Mouse (Mus musculus): ENCODE measurements around the gene Ifna15.

Gene Ifna15

DNA sequence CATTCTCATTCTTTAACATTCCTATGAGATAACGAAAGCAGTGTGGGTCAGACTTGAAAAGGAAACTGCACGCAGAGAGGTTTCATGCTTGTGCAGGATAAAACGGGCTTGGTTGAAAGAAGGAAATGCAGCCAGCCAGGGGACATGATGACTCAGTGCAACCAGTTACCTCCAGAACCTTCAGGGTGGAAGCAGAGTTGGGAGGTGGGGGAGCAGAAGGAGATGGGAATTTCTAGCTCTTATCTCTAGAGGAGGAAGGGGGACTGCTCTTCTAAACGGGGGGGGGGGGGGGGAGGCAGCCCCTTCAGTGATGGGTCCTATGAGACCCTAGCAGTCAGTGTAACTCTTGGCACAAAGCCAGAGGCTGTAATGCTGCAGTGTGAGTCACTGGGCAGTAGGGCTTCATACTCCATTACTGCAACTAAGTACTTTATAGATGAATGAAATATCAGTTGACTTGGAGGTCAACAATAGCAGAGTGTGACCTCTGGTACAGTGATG is 42.3 kb downstream of the Ifna15 start:
- in situ Hi-C loops (cut with MboI, MseI), result no loop called here

DNA sequence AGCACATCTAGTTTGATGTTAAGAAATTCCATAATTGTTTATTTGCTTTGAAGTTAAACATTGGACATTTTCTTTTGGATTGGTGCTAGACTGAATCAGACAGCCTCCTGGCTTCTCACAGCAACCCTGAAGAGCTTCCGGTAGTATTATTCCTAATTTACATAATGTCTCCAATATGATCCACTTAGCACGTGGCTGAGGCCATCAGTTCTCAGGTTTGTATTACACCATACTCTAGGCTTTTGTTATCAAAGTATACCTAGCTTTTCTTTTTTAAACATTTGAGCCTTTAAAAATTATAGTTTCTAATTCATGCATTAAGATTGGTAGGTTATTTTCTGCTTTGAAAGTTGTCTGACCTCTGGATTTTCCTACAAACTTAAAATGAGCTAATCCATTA is 42.8 kb downstream of the Ifna15 start:
- in situ Hi-C loops (cut with MboI, MseI), result no loop called here

DNA sequence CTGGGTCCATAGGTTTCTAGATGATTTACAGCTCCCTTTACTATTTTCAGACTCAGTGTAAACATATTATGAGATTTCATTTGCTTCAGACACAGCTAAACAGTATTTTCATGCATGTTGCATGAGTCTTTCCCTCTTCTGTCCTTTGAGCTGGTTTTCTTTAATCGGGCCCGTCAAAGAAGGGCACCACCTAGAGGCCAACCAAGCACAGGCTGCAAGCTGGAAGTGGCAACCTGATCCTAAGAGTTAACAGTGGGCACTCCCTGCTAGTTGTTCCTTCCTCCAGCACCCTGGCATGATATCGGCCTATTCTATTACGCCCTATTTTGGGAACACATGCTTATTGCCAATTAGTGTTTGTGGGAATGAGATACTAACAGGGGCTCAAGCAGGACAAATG is 43.6 kb downstream of the Ifna15 start:
- in situ Hi-C loops (cut with MboI, MseI), result loop anchor here in 1 of 2 experiments (5.0 kb wide), 1 partner anchor 42 kb away; no protein-coding TSS in a partner anchor

DNA sequence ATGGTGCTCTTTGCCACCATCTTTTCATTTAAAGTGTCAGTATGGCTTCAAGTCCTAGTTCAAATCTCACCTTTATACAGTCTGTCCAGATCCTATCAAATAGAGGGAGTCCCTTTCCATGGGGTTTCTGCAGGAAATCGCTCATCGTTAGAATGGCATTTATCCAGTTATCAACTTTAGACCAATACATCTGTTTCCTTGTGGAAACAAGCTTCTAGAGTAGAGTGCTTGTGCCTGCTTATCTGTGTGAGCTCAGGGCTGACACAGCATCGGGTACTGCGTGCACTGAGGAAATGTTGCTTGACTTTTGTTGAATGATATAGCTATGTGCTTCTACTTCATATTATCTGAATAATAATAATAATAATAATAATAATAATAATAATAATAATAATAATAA is 44.3 kb downstream of the Ifna15 start:
- in situ Hi-C loops (cut with MboI, MseI), result loop anchor here in 1 of 2 experiments (5.0 kb wide), 1 partner anchor 41 kb away; no protein-coding TSS in a partner anchor
